Mouse (Mus musculus) forebrain, embryonic 16.5 days (tissue): ENCODE measurements at regions not wholly inside any gene's neighbourhood (a gene's known extent, or its start where the extent isn't known, plus 50 kb on each side); places are given as distances from the start of the nearest gene placed in this dataset.

Source experiments
- ATAC-seq: fragments of 200-750 bp; cut with Nextera tagmentation; 2 replicates; pipeline ENCODE4 v1.8.0; 2017; ENCODE audit warnings: mild to moderate bottlenecking, moderate library complexity
- H3K27ac ChIP-seq: fragments of 300-500 bp; sonication (generic); 2 replicates; pipeline ENCODE4 v1.5.1; 2014; ENCODE audit warnings: low read length, control low read depth
- H3K27me3 ChIP-seq: fragments of 300-500 bp; sonication (generic); replicated peaks from 2 replicates; pipeline ENCODE4 v1.6.1; 2014; ENCODE audit warnings: low read length; ENCODE audit not compliant: control insufficient read depth, insufficient read depth
- H3K36me3 ChIP-seq: fragments of 300-500 bp; sonication (generic); 2 replicates; pipeline ENCODE4 v1.6.1; 2014; ENCODE audit not compliant: control insufficient read depth, insufficient read depth
- H3K4me1 ChIP-seq: fragments of 300-500 bp; sonication (generic); replicated peaks from 2 replicates; pipeline ENCODE4 v1.6.1; 2014; ENCODE audit warnings: low read length; ENCODE audit not compliant: control insufficient read depth, insufficient read depth
- H3K4me2 ChIP-seq: fragments of 300-500 bp; sonication (generic); 2 replicates; pipeline ENCODE4 v1.6.1; 2014; ENCODE audit warnings: mild to moderate bottlenecking, low read length, control low read depth
- H3K4me3 ChIP-seq: fragments of 300-500 bp; sonication (generic); replicated peaks from 2 replicates; pipeline ENCODE4 v1.5.1; 2014; ENCODE audit warnings: mild to moderate bottlenecking, low read length, control low read depth
- H3K9ac ChIP-seq: fragments of 300-500 bp; sonication (generic); replicated peaks from 2 replicates; pipeline ENCODE4 v1.6.1; 2014; ENCODE audit warnings: low read depth, low read length, control low read depth
- H3K9me3 ChIP-seq: fragments of 300-500 bp; sonication (generic); 2 replicates; pipeline ENCODE4 v1.6.1; 2016; ENCODE audit warnings: low read length; ENCODE audit not compliant: control insufficient read depth
- WGBS: fragments of 180-500 bp; shearing (Covaris S2); extraction: QIAGEN DNeasy Blood & Tissue Kit; methylation state at CpG from one replicate; pipeline ENCODE4 v1.1.7; 2014; 5-methylcytosine and 5-hydroxymethylcytosine counted together

- Histone ChIP-seq H3K9ac (no peak overlapping the region), H3K9me3 (no peaks in the 10 kb centered on the region), H3K4me3 (no peak overlapping the region), H3K4me2 (no peak overlapping the region), H3K27ac (peak overlapping the region; percentile 27; the same call in 1 of the 2 replicates), H3K36me3 (no peaks in the 10 kb centered on the region), H3K27me3 (no peaks in the 10 kb centered on the region), H3K4me1 (no peaks in the 10 kb centered on the region)
- 54% methylated on average over 3 of the region's 3 CpGs for WGBS
- ATAC-seq = peak; percentile 54; the same call in 1 of the 2 replicates
These were observed 156.1 kb upstream of the Gm10295 start for GRCm38 (mm10) chr7:71507379-71507778.

- H3K9ac ChIP-seq = no peak overlapping the region
- H3K4me3 ChIP-seq = no peak overlapping the region
- H3K27ac ChIP-seq = no peak overlapping the region
- no peaks in the 10 kb centered on the region for H3K9me3 ChIP-seq
- 63% methylated on average over 6 of the region's 6 CpGs for WGBS
- no peak for ATAC-seq
- no peaks in the 10 kb centered on the region for H3K4me1 ChIP-seq
- no peaks in the 10 kb centered on the region for H3K27me3 ChIP-seq
- no peak overlapping the region for H3K4me2 ChIP-seq
- H3K36me3 ChIP-seq = no peaks in the 10 kb centered on the region
These were observed 149.4 kb upstream of the Gm10295 start for GRCm38 (mm10) chr7:71500719-71501118.

- H3K27ac ChIP-seq = no peak overlapping the region
- H3K4me1 ChIP-seq = no peaks in the 10 kb centered on the region
- no peak overlapping the region for H3K9ac ChIP-seq
- no peaks in the 10 kb centered on the region for H3K27me3 ChIP-seq
- no peak overlapping the region for H3K4me3 ChIP-seq
- WGBS = 84% methylated on average over 7 of the region's 7 CpGs
- H3K4me2 ChIP-seq = no peak overlapping the region
- no peak for ATAC-seq
- no peaks in the 10 kb centered on the region for H3K9me3 ChIP-seq
- no peaks in the 10 kb centered on the region for H3K36me3 ChIP-seq
These were observed 146.8 kb upstream of the Gm10295 start for GRCm38 (mm10) chr7:71498123-71498522.

- H3K4me3 ChIP-seq = no peak overlapping the region
- H3K4me1 ChIP-seq = no peaks in the 10 kb centered on the region; the same call in 1 of the 2 replicates
- no peak overlapping the region for H3K9ac ChIP-seq
- no peak overlapping the region for H3K4me2 ChIP-seq
- no peak overlapping the region for H3K27ac ChIP-seq
- H3K36me3 ChIP-seq = no peaks in the 10 kb centered on the region
- H3K9me3 ChIP-seq = no peaks in the 10 kb centered on the region
- 47% methylated on average over 4 of the region's 4 CpGs for WGBS
- ATAC-seq = no peak
- H3K27me3 ChIP-seq = no peaks in the 10 kb centered on the region
These were observed 139.8 kb upstream of the Gm10295 start for GRCm38 (mm10) chr7:71491128-71491527.

GRCm38 (mm10) chr7:71488016-71488650, 136.8 kb upstream of the Gm10295 start:
- Histone ChIP-seq H3K9me3 (no peaks in the 10 kb centered on the region), H3K27ac (peak overlapping the region; percentile 69), H3K4me1 (no peaks in the 10 kb centered on the region; the same call in 1 of the 2 replicates), H3K4me3 (no peak overlapping the region), H3K4me2 (no peak overlapping the region), H3K27me3 (no peaks in the 10 kb centered on the region), H3K9ac (no peak overlapping the region), H3K36me3 (no peaks in the 10 kb centered on the region)
- 67% methylated on average over 7 of the region's 7 CpGs for WGBS
- ATAC-seq = peak; percentile 95

GRCm38 (mm10) chr7:71475383-71475782, 124.1 kb upstream of the Gm10295 start:
- no peaks in the 10 kb centered on the region for H3K9me3 ChIP-seq
- whole genome bisulfite sequencing = 81% methylated on average over 4 of the region's 4 CpGs
- H3K27me3 ChIP-seq = no peaks in the 10 kb centered on the region
- H3K9ac ChIP-seq = no peak overlapping the region
- no peak overlapping the region for H3K4me2 ChIP-seq
- H3K4me1 ChIP-seq = peaks cover 11% of the 10 kb centered on the region
- H3K4me3 ChIP-seq = no peak overlapping the region
- no peak for ATAC-seq
- no peak overlapping the region for H3K27ac ChIP-seq
- no peaks in the 10 kb centered on the region for H3K36me3 ChIP-seq

- no peaks in the 10 kb centered on the region for H3K9me3 ChIP-seq
- H3K36me3 ChIP-seq = no peaks in the 10 kb centered on the region
- ATAC-seq = peak; percentile 77
- H3K4me3 ChIP-seq = no peak overlapping the region
- H3K4me1 ChIP-seq = peaks cover 11% of the 10 kb centered on the region
- H3K27ac ChIP-seq = peak overlapping the region; percentile 69
- 59% methylated on average over 12 of the region's 12 CpGs for WGBS
- H3K9ac ChIP-seq = no peak overlapping the region
- no peak overlapping the region for H3K4me2 ChIP-seq
- no peaks in the 10 kb centered on the region for H3K27me3 ChIP-seq
These were observed 121.3 kb upstream of the Gm10295 start for GRCm38 (mm10) chr7:71472384-71473141.

GRCm38 (mm10) chr7:71471658-71472383, 120.5 kb upstream of the Gm10295 start:
- Histone ChIP-seq H3K9me3 (no peaks in the 10 kb centered on the region), H3K4me2 (no peak overlapping the region), H3K36me3 (no peaks in the 10 kb centered on the region), H3K4me3 (no peak overlapping the region), H3K9ac (no peak overlapping the region), H3K27me3 (no peaks in the 10 kb centered on the region), H3K27ac (peak overlapping the region; percentile 69), H3K4me1 (peaks cover 11% of the 10 kb centered on the region)
- 56% methylated on average over 18 of the region's 18 CpGs for WGBS
- no peak for ATAC-seq

- no peaks in the 10 kb centered on the region for H3K27me3 ChIP-seq
- no peak for ATAC-seq
- H3K9me3 ChIP-seq = no peaks in the 10 kb centered on the region
- no peak overlapping the region for H3K9ac ChIP-seq
- WGBS = 57% methylated on average over 3 of the region's 3 CpGs
- H3K27ac ChIP-seq = no peak overlapping the region
- no peak overlapping the region for H3K4me2 ChIP-seq
- no peak overlapping the region for H3K4me3 ChIP-seq
- H3K4me1 ChIP-seq = peaks cover 11% of the 10 kb centered on the region
- no peaks in the 10 kb centered on the region for H3K36me3 ChIP-seq
These were observed 120.0 kb upstream of the Gm10295 start for GRCm38 (mm10) chr7:71471319-71471657.
